In the genomic region with DNA sequence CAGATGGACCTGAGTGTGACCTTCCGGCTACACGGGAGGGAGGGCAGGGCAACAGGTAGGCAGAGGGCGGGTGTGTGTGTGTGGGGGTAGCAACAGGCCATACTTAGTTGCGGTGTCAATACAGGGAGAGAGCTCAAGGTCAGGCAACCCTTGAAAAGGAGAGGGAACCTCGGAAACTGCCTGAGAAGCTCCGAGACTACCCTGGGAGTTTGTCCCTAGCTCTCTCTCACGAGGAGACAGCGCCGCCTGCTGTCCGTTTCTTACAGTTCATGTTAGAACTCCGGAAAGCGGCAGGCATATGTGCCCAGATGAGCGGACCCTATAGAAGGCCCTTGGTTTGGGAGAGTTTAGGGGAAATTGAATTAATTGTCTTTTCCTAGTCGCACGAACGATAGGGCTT, we compare ENCODE assay signal across 8 mouse cellular contexts. TPM values are rescaled to one million over a fixed set of nuclear protein-coding genes. Genes with fewer than 3 reads are reported as not detected.
A peak's percentile ranks its signal among the peaks of the same experiment; 100 is the strongest.
DNase-seq lines count a peak whose midpoint lies in the region; ATAC-seq and TF ChIP-seq lines count a peak whose summit lies in the region.

No protein-coding gene starts in this region.

- H3K27ac ChIP-seq in forebrain, embryonic 12.5 days: no peak overlapping the region
- no peak overlapping the region for H3K27ac ChIP-seq in liver, postnatal 0 days (ENCODE audit: low read depth)
- no peak overlapping the region for H3K27ac ChIP-seq in neural tube, embryonic 15.5 days (replicated peaks)

- peaks cover 16% of the 10 kb centered on the region for H3K36me3 ChIP-seq in forebrain, embryonic 12.5 days (replicated peaks)
- H3K36me3 ChIP-seq in liver, postnatal 0 days (replicated peaks; ENCODE audit: insufficient read depth, low read length): 0 out of 2 replicates have a peak, but pooled peaks cover 3% of the 10 kb centered on the region
- H3K36me3 ChIP-seq in neural tube, embryonic 15.5 days: peaks cover 8% of the 10 kb centered on the region

- ATAC-seq in CD4-positive, CD25-positive, alpha-beta regulatory T cell, adult 4 months: peak; percentile 75
- peak; percentile 45 for ATAC-seq in forebrain, embryonic 12.5 days (ENCODE audit: low FRiP score)
- ATAC-seq in liver, postnatal 0 days: peak; percentile 62
- ATAC-seq in neural tube, embryonic 15.5 days (ENCODE audit: low FRiP score): peak; percentile 31

- no peak for TF ChIP-seq EP300 in liver, postnatal 0 days (IDR thresholded peaks at IDR 0.05; ENCODE audit: low read depth)

- intact Hi-C loops in heart, postnatal 10 days (cut with DNase I): loop anchor here (1.0 to 5.0 kb wide), 4 partner anchors 122 to 410 kb away; no protein-coding TSS in a partner anchor

- H3K4me2 ChIP-seq in forebrain, embryonic 12.5 days: no peak overlapping the region
- H3K4me2 ChIP-seq in liver, postnatal 0 days (ENCODE audit: low read depth, low read length): no peak overlapping the region
- no peak overlapping the region for H3K4me2 ChIP-seq in neural tube, embryonic 15.5 days

- H3K27me3 ChIP-seq in forebrain, embryonic 12.5 days: peaks cover 68% of the 10 kb centered on the region
- peaks cover 62% of the 10 kb centered on the region for H3K27me3 ChIP-seq in liver, postnatal 0 days (ENCODE audit: insufficient read depth, low read length)
- H3K27me3 ChIP-seq in neural tube, embryonic 15.5 days (replicated peaks): peaks cover 61% of the 10 kb centered on the region

- DNase-seq in c-Kit-negative CD71-positive TER-119-positive erythroid progenitor cells, embryonic 14.5 days (ENCODE audit: low read depth, low spot score): peak; percentile 30
- DNase-seq in heart, postnatal 10 days: peak; percentile 86 to 94
- DNase-seq in kidney, postnatal 4 days: peak; percentile 94 to 95
- DNase-seq in liver, postnatal 0 days: peak; percentile 87
- DNase-seq in testis, postnatal 10 days (ENCODE audit: low spot score): peak; percentile 94

- TF ChIP-seq CTCF in liver, postnatal 0 days (IDR thresholded peaks at IDR 0.05; ENCODE audit: low read depth): peak; percentile 91

- H3K9me3 ChIP-seq in forebrain, embryonic 12.5 days: no peaks in the 10 kb centered on the region
- H3K9me3 ChIP-seq in liver, postnatal 0 days (ENCODE audit: low read length): no peaks in the 10 kb centered on the region
- H3K9me3 ChIP-seq in neural tube, embryonic 15.5 days (replicated peaks): no peaks in the 10 kb centered on the region

- no peak overlapping the region for H3K4me3 ChIP-seq in forebrain, embryonic 12.5 days (replicated peaks)
- no peak overlapping the region for H3K4me3 ChIP-seq in liver, postnatal 0 days (ENCODE audit: low read depth, low read length)
- H3K4me3 ChIP-seq in neural tube, embryonic 15.5 days (replicated peaks): no peak overlapping the region

- no peak overlapping the region for H3K9ac ChIP-seq in forebrain, embryonic 12.5 days
- H3K9ac ChIP-seq in liver, postnatal 0 days (replicated peaks): no peak overlapping the region
- no peak overlapping the region for H3K9ac ChIP-seq in neural tube, embryonic 15.5 days (replicated peaks)

- 4% methylated on average over 16 of the region's 16 CpGs for WGBS in forebrain, embryonic 12.5 days
- WGBS in liver, postnatal 0 days (ENCODE audit: insufficient replicate concordance): under 1% methylated on average over 16 of the region's 16 CpGs
- 5% methylated on average over 16 of the region's 16 CpGs for WGBS in neural tube, embryonic 15.5 days

- H3K4me1 ChIP-seq in forebrain, embryonic 12.5 days: no peaks in the 10 kb centered on the region; the same call in 1 of the 2 replicates
- no peaks in the 10 kb centered on the region for H3K4me1 ChIP-seq in liver, postnatal 0 days (ENCODE audit: insufficient read depth)
- peaks cover 8% of the 10 kb centered on the region; the same call in 1 of the 2 replicates for H3K4me1 ChIP-seq in neural tube, embryonic 15.5 days

RNA-seq across cellular contexts. Expression of gene Foxf1, which starts 8.4 kb away (rescaled TPM):
- under 1 TPM in 1 of 2 experiments, not detected in 1; 0.22 TPM for polyA plus RNA-seq in CD4-positive, CD25-positive, alpha-beta regulatory T cell, adult 4 months (2017; shearing (Covaris generic))
- polyA plus RNA-seq in forebrain, embryonic 12.5 days (2016; fragmentation: Nextera tagmentation; extraction: Ambion mirVana): 0.08 and 1.0 TPM in 2 replicates
- under 1 TPM; 0.37 to 0.38 TPM for total RNA-seq in heart, postnatal 10 days (2021)
- polyA plus RNA-seq in liver, postnatal 0 days (2015; fragmentation: Nextera tagmentation; extraction: Ambion mirVana): 2.7 and 3.1 TPM in 2 replicates
- 1.6 and 15.7 TPM in 2 replicates for polyA plus RNA-seq in neural tube, embryonic 15.5 days (2015; fragmentation: Nextera tagmentation; extraction: Ambion mirVana)

RNA-seq across cellular contexts. Expression of gene Mthfsd, which starts 15.6 kb away (rescaled TPM):
- 10 to 100 TPM; 19.7 to 36.8 TPM for polyA plus RNA-seq in CD4-positive, CD25-positive, alpha-beta regulatory T cell, adult 4 months (2017; shearing (Covaris generic))
- 55.0 and 60.2 TPM in 2 replicates for polyA plus RNA-seq in forebrain, embryonic 12.5 days (2016; fragmentation: Nextera tagmentation; extraction: Ambion mirVana)
- 10 to 100 TPM; 13.2 to 15.5 TPM for total RNA-seq in heart, postnatal 10 days (2021)
- polyA plus RNA-seq in liver, postnatal 0 days (2015; fragmentation: Nextera tagmentation; extraction: Ambion mirVana): 12.9 and 13.7 TPM in 2 replicates
- 50.6 and 52.5 TPM in 2 replicates for polyA plus RNA-seq in neural tube, embryonic 15.5 days (2015; fragmentation: Nextera tagmentation; extraction: Ambion mirVana)

RNA-seq across cellular contexts. Expression of gene Foxc2, which starts 23.3 kb away (rescaled TPM):
- polyA plus RNA-seq in CD4-positive, CD25-positive, alpha-beta regulatory T cell, adult 4 months (2017; shearing (Covaris generic)): not detected
- 3.3 and 4.6 TPM in 2 replicates for polyA plus RNA-seq in forebrain, embryonic 12.5 days (2016; fragmentation: Nextera tagmentation; extraction: Ambion mirVana)
- total RNA-seq in heart, postnatal 10 days (2021): 1 to 10 TPM; 4.0 TPM
- polyA plus RNA-seq in liver, postnatal 0 days (2015; fragmentation: Nextera tagmentation; extraction: Ambion mirVana): 0.04 and 0.05 TPM in 2 replicates
- 3.4 TPM in 2 replicates for polyA plus RNA-seq in neural tube, embryonic 15.5 days (2015; fragmentation: Nextera tagmentation; extraction: Ambion mirVana)

RNA-seq across cellular contexts. Expression of gene Foxl1, which starts 35.1 kb away (rescaled TPM):
- polyA plus RNA-seq in CD4-positive, CD25-positive, alpha-beta regulatory T cell, adult 4 months (2017; shearing (Covaris generic)): not detected
- 0.18 and 0.36 TPM in 2 replicates for polyA plus RNA-seq in forebrain, embryonic 12.5 days (2016; fragmentation: Nextera tagmentation; extraction: Ambion mirVana)
- total RNA-seq in heart, postnatal 10 days (2021): under 1 TPM; 0.27 to 0.43 TPM
- not detected in 2 replicates for polyA plus RNA-seq in liver, postnatal 0 days (2015; fragmentation: Nextera tagmentation; extraction: Ambion mirVana)
- polyA plus RNA-seq in neural tube, embryonic 15.5 days (2015; fragmentation: Nextera tagmentation; extraction: Ambion mirVana): 0.15 and 0.51 TPM in 2 replicates

Comparison
In these comparisons a context has a peak if more than half of its experiments do, and no peak if none do; other contexts are left out.
1. DNase-seq: peak in every context shown above with its lines; median percentile 94 in kidney, postnatal 4 days; 94 in testis, postnatal 10 days; 90 in heart, postnatal 10 days; 87 in liver, postnatal 0 days; 30 in c-Kit-negative CD71-positive TER-119-positive erythroid progenitor cells, embryonic 14.5 days.